Mouse (Mus musculus) stomach, embryonic 14.5 days (tissue): ENCODE measurements around the gene Myo1b. TPM values are rescaled to one million over a fixed set of nuclear protein-coding genes. Genes with fewer than 3 reads are reported as not detected.

Source experiments
- ATAC-seq: fragments of 200-750 bp; cut with Nextera tagmentation; 2 replicates; pipeline ENCODE4 v1.8.0; 2017; ENCODE audit warnings: low read depth, moderate TSS enrichment; ENCODE audit not compliant: insufficient number of reproducible peaks, insufficient read depth, low FRiP score
- H3K27ac ChIP-seq: fragments of 300-500 bp; sonication (generic); 2 replicates; pipeline ENCODE4 v1.5.1; 2014; ENCODE audit warnings: mild to moderate bottlenecking, low read length, moderate library complexity, mixed read lengths
- H3K27me3 ChIP-seq: fragments of 300-500 bp; sonication (generic); 2 replicates; pipeline ENCODE4 v1.6.1; 2014; ENCODE audit warnings: low read length, control low read depth, mixed read lengths; ENCODE audit not compliant: control insufficient read depth, insufficient read depth
- H3K36me3 ChIP-seq: fragments of 300-500 bp; sonication (generic); 2 replicates; pipeline ENCODE4 v1.6.1; 2014; ENCODE audit warnings: mild to moderate bottlenecking, control low read depth, low read length, moderate library complexity, mixed read lengths; ENCODE audit not compliant: control insufficient read depth, insufficient read depth
- H3K4me1 ChIP-seq: fragments of 300-500 bp; sonication (generic); 2 replicates; pipeline ENCODE4 v1.6.1; 2014; ENCODE audit warnings: low read length, control low read depth, mixed read lengths; ENCODE audit not compliant: control insufficient read depth, insufficient read depth
- H3K4me2 ChIP-seq: fragments of 300-500 bp; sonication (generic); replicated peaks from 2 replicates; pipeline ENCODE4 v1.6.1; 2014; ENCODE audit warnings: low read depth, low read length, control low read depth
- H3K4me3 ChIP-seq: fragments of 300-500 bp; sonication (generic); 2 replicates; pipeline ENCODE4 v1.5.1; 2014; ENCODE audit warnings: low read depth, low read length, control low read depth
- H3K9ac ChIP-seq: fragments of 300-500 bp; sonication (generic); replicated peaks from 2 replicates; pipeline ENCODE4 v1.6.1; 2014; ENCODE audit warnings: low read depth, mild to moderate bottlenecking, control low read depth, low read length, moderate library complexity, mixed read lengths
- H3K9me3 ChIP-seq: fragments of 300-500 bp; sonication (generic); 2 replicates; pipeline ENCODE4 v1.6.1; 2016; ENCODE audit warnings: low read depth, low read length, control low read depth; ENCODE audit not compliant: control insufficient read depth
- WGBS: fragments of 180-500 bp; shearing (Covaris S2); extraction: QIAGEN DNeasy Blood & Tissue Kit; methylation state at CpG from one replicate; pipeline ENCODE4 v1.1.7; 2014; 5-methylcytosine and 5-hydroxymethylcytosine counted together
- polyA plus RNA-seq: library from polyadenylated mRNA; unstranded; fragments of >200 nt; fragmentation: Nextera tagmentation; extraction: Ambion mirVana; gene quantifications from 2 replicates; pipeline ENCODE4 v1.2.1, GENCODE M21; 2014

Myo1b gene
- polyA plus RNA-seq: 107 and 108 TPM in 2 replicates

- Histone ChIP-seq H3K4me3 (peak within 1 kb of the TSS; percentile 93), H3K4me1 (peaks cover 21% of the 10 kb centered on the region), H3K9ac (peak within 1 kb of the TSS; percentile 94), H3K27ac (peak within 1 kb of the TSS; percentile 92), H3K36me3 (no peaks in the 10 kb centered on the region), H3K9me3 (no peaks in the 10 kb centered on the region), H3K27me3 (no peaks in the 10 kb centered on the region), H3K4me2 (peak within 1 kb of the TSS; percentile 56)
- 1% methylated on average over 79 of the region's 79 CpGs for WGBS
- peak; percentile 89 for ATAC-seq
Measured at GRCm38 (mm10) chr1:51915576-51916156, at the start of gene Myo1b. Gene Myo1b, minus strand, starts transcription at chr1:51916071.

GRCm38 (mm10) chr1:51964647-51965046, 48.8 kb upstream of the Myo1b start:
- WGBS: 86% methylated on average over 2 of the region's 2 CpGs
- Histone ChIP-seq H3K4me1 (no peaks in the 10 kb centered on the region; the same call in 1 of the 2 replicates), H3K4me3 (no peak overlapping the region), H3K9ac (no peak overlapping the region), H3K36me3 (no peaks in the 10 kb centered on the region), H3K4me2 (no peak overlapping the region), H3K9me3 (no peaks in the 10 kb centered on the region), H3K27me3 (no peaks in the 10 kb centered on the region), H3K27ac (no peak overlapping the region)
- ATAC-seq: no peak

- Histone ChIP-seq H3K9me3 (no peaks in the 10 kb centered on the region), H3K27me3 (no peaks in the 10 kb centered on the region), H3K4me3 (no peak overlapping the region), H3K9ac (no peak overlapping the region), H3K36me3 (no peaks in the 10 kb centered on the region), H3K27ac (no peak overlapping the region), H3K4me1 (no peaks in the 10 kb centered on the region), H3K4me2 (no peak overlapping the region)
- ATAC-seq: no peak
- 60% methylated on average over 4 of the region's 4 CpGs for WGBS
Measured at GRCm38 (mm10) chr1:51947116-51947515, 31.2 kb upstream of the Myo1b start.

- WGBS: 42% methylated on average over 5 of the region's 5 CpGs
- Histone ChIP-seq H3K9me3 (no peaks in the 10 kb centered on the region), H3K4me2 (no peak overlapping the region), H3K27ac (no peak overlapping the region), H3K4me3 (no peak overlapping the region), H3K4me1 (no peaks in the 10 kb centered on the region), H3K9ac (no peak overlapping the region), H3K36me3 (no peaks in the 10 kb centered on the region), H3K27me3 (no peaks in the 10 kb centered on the region)
- no peak; the same call in 1 of the 2 replicates for ATAC-seq
Measured at GRCm38 (mm10) chr1:51944755-51945154, 28.9 kb upstream of the Myo1b start.

GRCm38 (mm10) chr1:51938357-51938756, 22.5 kb upstream of the Myo1b start:
- H3K36me3 ChIP-seq: no peaks in the 10 kb centered on the region
- no peak overlapping the region for H3K9ac ChIP-seq
- ATAC-seq: no peak
- WGBS: 91% methylated on average over 7 of the region's 7 CpGs
- H3K4me3 ChIP-seq: no peak overlapping the region
- H3K4me1 ChIP-seq: 0 out of 2 replicates have a peak, but pooled peaks cover 6% of the 10 kb centered on the region
- no peak overlapping the region for H3K27ac ChIP-seq
- H3K4me2 ChIP-seq: no peak overlapping the region
- H3K9me3 ChIP-seq: no peaks in the 10 kb centered on the region
- H3K27me3 ChIP-seq: no peaks in the 10 kb centered on the region

- no peak overlapping the region for H3K4me3 ChIP-seq
- H3K9ac ChIP-seq: no peak overlapping the region
- peak overlapping the region; percentile 33; the same call in 1 of the 2 replicates for H3K27ac ChIP-seq
- WGBS: 40% methylated on average over 2 of the region's 2 CpGs
- H3K4me1 ChIP-seq: 0 out of 2 replicates have a peak, but pooled peaks cover 6% of the 10 kb centered on the region
- no peaks in the 10 kb centered on the region for H3K36me3 ChIP-seq
- H3K27me3 ChIP-seq: no peaks in the 10 kb centered on the region
- H3K4me2 ChIP-seq: no peak overlapping the region
- no peaks in the 10 kb centered on the region for H3K9me3 ChIP-seq
- ATAC-seq: no peak
Measured at GRCm38 (mm10) chr1:51935006-51935405, 19.1 kb upstream of the Myo1b start.

GRCm38 (mm10) chr1:51934176-51934924, 18.5 kb upstream of the Myo1b start:
- no peak for ATAC-seq
- H3K4me3 ChIP-seq: no peak overlapping the region
- no peaks in the 10 kb centered on the region for H3K36me3 ChIP-seq
- H3K9me3 ChIP-seq: no peaks in the 10 kb centered on the region
- H3K27me3 ChIP-seq: no peaks in the 10 kb centered on the region
- H3K4me1 ChIP-seq: 0 out of 2 replicates have a peak, but pooled peaks cover 6% of the 10 kb centered on the region
- no peak overlapping the region; the same call in 1 of the 2 replicates for H3K27ac ChIP-seq
- 69% methylated on average over 11 of the region's 11 CpGs for WGBS
- no peak overlapping the region for H3K9ac ChIP-seq
- no peak overlapping the region for H3K4me2 ChIP-seq

- Histone ChIP-seq H3K4me2 (no peak overlapping the region), H3K4me1 (0 out of 2 replicates have a peak, but pooled peaks cover 6% of the 10 kb centered on the region), H3K9ac (no peak overlapping the region), H3K9me3 (no peaks in the 10 kb centered on the region), H3K36me3 (no peaks in the 10 kb centered on the region), H3K4me3 (no peak overlapping the region), H3K27me3 (no peaks in the 10 kb centered on the region), H3K27ac (no peak overlapping the region)
- ATAC-seq: no peak
- 82% methylated on average over 3 of the region's 3 CpGs for WGBS
Measured at GRCm38 (mm10) chr1:51932826-51933225, 17.0 kb upstream of the Myo1b start.
